Mouse (Mus musculus): ENCODE measurements around the gene Rtp1. TPM values are rescaled to one million over a fixed set of nuclear protein-coding genes. Genes with fewer than 3 reads are reported as not detected.

Rtp1 gene
- polyA plus RNA-seq, 1 experiment from 2014 or later = not detected

- H3K27me3 ChIP-seq (ENCODE audit: control insufficient read depth, insufficient read depth, low read length) = no peaks in the 10 kb centered on the region
- DNase-seq = peak; percentile 11
- no peaks in the 10 kb centered on the region for H3K36me3 ChIP-seq (ENCODE audit: control insufficient read depth, insufficient read depth, low read length)
- H3K27ac ChIP-seq (replicated peaks; ENCODE audit: low read depth, low read length) = no peak overlapping the region
- 0 out of 2 replicates have a peak, but pooled peaks cover 5% of the 10 kb centered on the region for H3K4me1 ChIP-seq (ENCODE audit: control insufficient read depth, insufficient read depth, low read length)
- no peak overlapping the region for H3K9ac ChIP-seq (replicated peaks; ENCODE audit: low read length)
- no peak for ATAC-seq (ENCODE audit: low FRiP score, low TSS enrichment)
- 57% methylated on average over 10 of the region's 10 CpGs for WGBS
- no peak overlapping the region for H3K4me3 ChIP-seq (replicated peaks; ENCODE audit: low read depth, low read length)
- H3K4me2 ChIP-seq (ENCODE audit: low read length) = peak overlapping the region; percentile 22; the same call in 1 of the 2 replicates
- H3K9me3 ChIP-seq (ENCODE audit: control insufficient read depth, low read length) = no peaks in the 10 kb centered on the region
Observed at GRCm38 (mm10) chr16:23416261-23416656, 12.7 kb upstream of the Rtp1 start.

GRCm38 (mm10) chr16:23416657-23417293, 12.2 kb upstream of the Rtp1 start:
- WGBS = 54% methylated on average over 9 of the region's 9 CpGs
- H3K27ac ChIP-seq (replicated peaks; ENCODE audit: low read depth, low read length) = no peak overlapping the region
- 0 out of 2 replicates have a peak, but pooled peaks cover 5% of the 10 kb centered on the region for H3K4me1 ChIP-seq (ENCODE audit: control insufficient read depth, insufficient read depth, low read length)
- H3K9ac ChIP-seq (replicated peaks; ENCODE audit: low read length) = no peak overlapping the region
- peak overlapping the region; percentile 22; the same call in 1 of the 2 replicates for H3K4me2 ChIP-seq (ENCODE audit: low read length)
- H3K4me3 ChIP-seq (replicated peaks; ENCODE audit: low read depth, low read length) = no peak overlapping the region
- no peaks in the 10 kb centered on the region for H3K36me3 ChIP-seq (ENCODE audit: control insufficient read depth, insufficient read depth, low read length)
- DNase-seq (no peak), ATAC-seq (ENCODE audit: low FRiP score, low TSS enrichment) (no peak)
- no peaks in the 10 kb centered on the region for H3K9me3 ChIP-seq (ENCODE audit: control insufficient read depth, low read length)
- no peaks in the 10 kb centered on the region for H3K27me3 ChIP-seq (ENCODE audit: control insufficient read depth, insufficient read depth, low read length)

- Histone ChIP-seq H3K9ac (replicated peaks; ENCODE audit: low read length) (no peak overlapping the region), H3K27ac (replicated peaks; ENCODE audit: low read depth, low read length) (no peak overlapping the region), H3K36me3 (ENCODE audit: control insufficient read depth, insufficient read depth, low read length) (no peaks in the 10 kb centered on the region), H3K4me2 (ENCODE audit: low read length) (no peak overlapping the region), H3K27me3 (ENCODE audit: control insufficient read depth, insufficient read depth, low read length) (no peaks in the 10 kb centered on the region), H3K4me3 (replicated peaks; ENCODE audit: low read depth, low read length) (no peak overlapping the region), H3K9me3 (ENCODE audit: control insufficient read depth, low read length) (no peaks in the 10 kb centered on the region), H3K4me1 (ENCODE audit: control insufficient read depth, insufficient read depth, low read length) (0 out of 2 replicates have a peak, but pooled peaks cover 5% of the 10 kb centered on the region)
- peak; percentile 29 for DNase-seq
- ATAC-seq (ENCODE audit: low FRiP score, low TSS enrichment) = no peak
- WGBS = 53% methylated on average over 13 of the region's 13 CpGs
Observed at GRCm38 (mm10) chr16:23417456-23418240, 11.3 kb upstream of the Rtp1 start.

GRCm38 (mm10) chr16:23419565-23420085, 9.3 kb upstream of the Rtp1 start:
- Histone ChIP-seq H3K9ac (replicated peaks; ENCODE audit: low read length) (no peak overlapping the region), H3K4me1 (ENCODE audit: control insufficient read depth, insufficient read depth, low read length) (0 out of 2 replicates have a peak, but pooled peaks cover 5% of the 10 kb centered on the region), H3K27ac (replicated peaks; ENCODE audit: low read depth, low read length) (no peak overlapping the region), H3K4me3 (replicated peaks; ENCODE audit: low read depth, low read length) (no peak overlapping the region), H3K9me3 (ENCODE audit: control insufficient read depth, low read length) (no peaks in the 10 kb centered on the region), H3K27me3 (ENCODE audit: control insufficient read depth, insufficient read depth, low read length) (no peaks in the 10 kb centered on the region), H3K4me2 (ENCODE audit: low read length) (no peak overlapping the region), H3K36me3 (ENCODE audit: control insufficient read depth, insufficient read depth, low read length) (no peaks in the 10 kb centered on the region)
- 94% methylated on average over 8 of the region's 8 CpGs for WGBS
- ATAC-seq (ENCODE audit: low FRiP score, low TSS enrichment) (no peak), DNase-seq (no peak)

GRCm38 (mm10) chr16:23423825-23424224, 5.1 kb upstream of the Rtp1 start:
- ATAC-seq (ENCODE audit: low FRiP score, low TSS enrichment) (no peak), DNase-seq (no peak)
- Histone ChIP-seq H3K9me3 (ENCODE audit: control insufficient read depth, low read length) (no peaks in the 10 kb centered on the region), H3K4me3 (replicated peaks; ENCODE audit: low read depth, low read length) (no peak overlapping the region), H3K27ac (replicated peaks; ENCODE audit: low read depth, low read length) (no peak overlapping the region), H3K27me3 (ENCODE audit: control insufficient read depth, insufficient read depth, low read length) (no peaks in the 10 kb centered on the region), H3K4me2 (ENCODE audit: low read length) (no peak overlapping the region), H3K9ac (replicated peaks; ENCODE audit: low read length) (no peak overlapping the region), H3K4me1 (ENCODE audit: control insufficient read depth, insufficient read depth, low read length) (no peaks in the 10 kb centered on the region), H3K36me3 (ENCODE audit: control insufficient read depth, insufficient read depth, low read length) (no peaks in the 10 kb centered on the region)
- 74% methylated on average over 5 of the region's 5 CpGs for WGBS

GRCm38 (mm10) chr16:23427701-23428100, 1.2 kb upstream of the Rtp1 start:
- DNase-seq (no peak), ATAC-seq (ENCODE audit: low FRiP score, low TSS enrichment) (no peak)
- Histone ChIP-seq H3K4me3 (replicated peaks; ENCODE audit: low read depth, low read length) (no peak overlapping the region), H3K9ac (replicated peaks; ENCODE audit: low read length) (no peak overlapping the region), H3K4me1 (ENCODE audit: control insufficient read depth, insufficient read depth, low read length) (no peaks in the 10 kb centered on the region), H3K4me2 (ENCODE audit: low read length) (no peak overlapping the region), H3K27ac (replicated peaks; ENCODE audit: low read depth, low read length) (no peak overlapping the region), H3K36me3 (ENCODE audit: control insufficient read depth, insufficient read depth, low read length) (no peaks in the 10 kb centered on the region), H3K9me3 (ENCODE audit: control insufficient read depth, low read length) (no peaks in the 10 kb centered on the region), H3K27me3 (ENCODE audit: control insufficient read depth, insufficient read depth, low read length) (no peaks in the 10 kb centered on the region)
- WGBS = 96% methylated on average over 1 of the region's 1 CpGs

- no peak overlapping the region for H3K9ac ChIP-seq (replicated peaks; ENCODE audit: low read length)
- no peaks in the 10 kb centered on the region for H3K27me3 ChIP-seq (ENCODE audit: control insufficient read depth, insufficient read depth, low read length)
- ATAC-seq (ENCODE audit: low FRiP score, low TSS enrichment) (no peak), DNase-seq (no peak)
- no peaks in the 10 kb centered on the region for H3K9me3 ChIP-seq (ENCODE audit: control insufficient read depth, low read length)
- H3K4me1 ChIP-seq (ENCODE audit: control insufficient read depth, insufficient read depth, low read length) = no peaks in the 10 kb centered on the region
- H3K27ac ChIP-seq (replicated peaks; ENCODE audit: low read depth, low read length) = no peak overlapping the region
- H3K4me2 ChIP-seq (ENCODE audit: low read length) = no peak overlapping the region
- no peaks in the 10 kb centered on the region for H3K36me3 ChIP-seq (ENCODE audit: control insufficient read depth, insufficient read depth, low read length)
- 89% methylated on average over 8 of the region's 8 CpGs for WGBS
- H3K4me3 ChIP-seq (replicated peaks; ENCODE audit: low read depth, low read length) = no peak overlapping the region
Observed at GRCm38 (mm10) chr16:23429991-23430390, 1.1 kb downstream of the Rtp1 start.

- Histone ChIP-seq H3K4me3 (replicated peaks; ENCODE audit: low read depth, low read length) (no peak overlapping the region), H3K4me1 (ENCODE audit: control insufficient read depth, insufficient read depth, low read length) (no peaks in the 10 kb centered on the region), H3K4me2 (ENCODE audit: low read length) (no peak overlapping the region), H3K27ac (replicated peaks; ENCODE audit: low read depth, low read length) (no peak overlapping the region), H3K9ac (replicated peaks; ENCODE audit: low read length) (no peak overlapping the region), H3K9me3 (ENCODE audit: control insufficient read depth, low read length) (no peaks in the 10 kb centered on the region), H3K27me3 (ENCODE audit: control insufficient read depth, insufficient read depth, low read length) (no peaks in the 10 kb centered on the region), H3K36me3 (ENCODE audit: control insufficient read depth, insufficient read depth, low read length) (no peaks in the 10 kb centered on the region)
- ATAC-seq (ENCODE audit: low FRiP score, low TSS enrichment) = no peak
- WGBS = 79% methylated on average over 12 of the region's 12 CpGs
- no peak for DNase-seq
Observed at GRCm38 (mm10) chr16:23437404-23438166, 8.7 kb downstream of the Rtp1 start.

Data from midbrain, embryonic 14.5 days (tissue).